14 mouse cellular contexts compared by ENCODE assay signal in genomic region chr4:132608147-132608546, GRCm38 (mm10). TPM values are rescaled to one million over a fixed set of nuclear protein-coding genes. Genes with fewer than 3 reads are reported as not detected.
DNase-seq lines count a peak whose midpoint lies in the region; ATAC-seq lines count a peak whose summit lies in the region.
"Had no signal": no experiment of that assay in that cellular context is flagged by ENCODE, and none has a peak within 500 bp of the region (broad histone marks: within the 10 kb centered on the region; RNA-seq: fewer than 3 reads in every experiment).

No protein-coding gene starts in this region.

- ATAC-seq in erythroblast, adult 5-6 weeks (replicated peaks; ENCODE audit: low FRiP score, poor library complexity, severe bottlenecking), result no peak
- ATAC-seq: forebrain, embryonic 15.5 days; inflammation-experienced regulatory T-cells, adult 6 months had no signal

- DNase-seq in 3T3-L1 (ENCODE audit: low read depth, low spot score), result peak; percentile 34
- peak; percentile 70 for DNase-seq in MN1 (ENCODE audit: low spot score)
- peak; percentile 44 to 50 for DNase-seq in heart, adult 9 months (ENCODE audit: low spot score in 2 of 2)
- DNase-seq in heart, postnatal 10 days, result peak; percentile 63
- DNase-seq in layer of hippocampus, adult 11-12 months (ENCODE audit: low spot score), result no peak
- no peak for DNase-seq in cerebellum, adult 9-10 months
- DNase-seq: cerebellum, adult 2 months; gastrocnemius, postnatal 14 days; liver; lung, adult 18-20 months; lung, postnatal 36 days had no signal

- intact Hi-C loops in heart, postnatal 10 days (cut with DNase I), result no loop called here

RNA-seq across cellular contexts. Expression of gene Eya3, which starts 30.6 kb away (rescaled TPM):
- 10 to 100 TPM; 33.4 to 41.1 TPM for total RNA-seq in heart, postnatal 10 days (2021)
- 25.6 and 33.9 TPM in 2 replicates for total RNA-seq in erythroblast, adult 5-6 weeks (2015; ENCODE audit: low replicate concordance)
- total RNA-seq in erythroblast, adult 5-6 weeks (2017; ENCODE audit: low replicate concordance), result 15.1 and 34.6 TPM in 2 replicates

RNA-seq across cellular contexts. Expression of gene Ptafr, which starts 44.3 kb away (rescaled TPM):
- 1 to 10 TPM; 1.1 to 1.7 TPM for total RNA-seq in heart, postnatal 10 days (2021)
- total RNA-seq in erythroblast, adult 5-6 weeks (2015; ENCODE audit: low replicate concordance), result 3.1 and 9.0 TPM in 2 replicates
- total RNA-seq in erythroblast, adult 5-6 weeks (2017; ENCODE audit: low replicate concordance), result 6.6 and 7.7 TPM in 2 replicates

Comparison
In these comparisons a context has a peak if more than half of its experiments do, and no peak if none do; other contexts are left out.
1. DNase-seq: peak in 3T3-L1 (single experiment), MN1 (single experiment), heart, adult 9 months (2 of 2) and heart, postnatal 10 days (2 of 2); none in layer of hippocampus, adult 11-12 months (single experiment) and cerebellum, adult 9-10 months (single experiment).